Mouse (Mus musculus) intestine, embryonic 14.5 days (tissue): Measurements from ENCODE around the gene Nhsl1. TPM values are rescaled to one million over a fixed set of nuclear protein-coding genes. Genes with fewer than 3 reads are reported as not detected.
A peak's percentile ranks its signal among the peaks of the same experiment; 100 is the strongest.
"Not testable (repeated sequence)": the region's sequence is repeated elsewhere in the genome, so short reads cannot be mapped to it uniquely, and the experiment has no call there.

ENCODE experiments used
- ATAC-seq: fragments of 200-750 bp; cut with Nextera tagmentation; replicated peaks from 2 replicates; pipeline ENCODE4 v1.8.0; 2017; ENCODE audit warnings: low read depth, moderate number of reproducible peaks, moderate TSS enrichment, moderate library complexity; ENCODE audit not compliant: low FRiP score, low TSS enrichment
- DNase-seq: peaks from one replicate; pipeline ENCODE4 v3.0.0-alpha.2; 2018; ENCODE audit warnings: low spot score
- H3K27ac ChIP-seq: fragments of 300-500 bp; sonication (generic); 2 replicates; pipeline ENCODE4 v1.5.1; 2014; ENCODE audit warnings: low read depth, mild to moderate bottlenecking, control low read depth
- H3K27me3 ChIP-seq: fragments of 300-500 bp; sonication (generic); replicated peaks from 2 replicates; pipeline ENCODE4 v1.6.1; 2014; ENCODE audit warnings: low read length, control low read depth; ENCODE audit not compliant: control insufficient read depth, insufficient read depth
- H3K36me3 ChIP-seq: fragments of 300-500 bp; sonication (generic); 2 replicates; pipeline ENCODE4 v1.6.1; 2014; ENCODE audit warnings: low read length, control low read depth; ENCODE audit not compliant: control insufficient read depth, insufficient read depth
- H3K4me1 ChIP-seq: fragments of 300-500 bp; sonication (generic); replicated peaks from 2 replicates; pipeline ENCODE4 v1.6.1; 2014; ENCODE audit warnings: low read length, control low read depth, mixed read lengths; ENCODE audit not compliant: control insufficient read depth, insufficient read depth
- H3K4me2 ChIP-seq: fragments of 300-500 bp; sonication (generic); 2 replicates; pipeline ENCODE4 v1.6.1; 2014; ENCODE audit warnings: low read length
- H3K4me3 ChIP-seq: fragments of 300-500 bp; sonication (generic); 2 replicates; pipeline ENCODE4 v1.5.1; 2014; ENCODE audit warnings: low read depth, low read length, control low read depth, mixed read lengths
- H3K9ac ChIP-seq: fragments of 300-500 bp; sonication (generic); 2 replicates; pipeline ENCODE4 v1.6.1; 2014; ENCODE audit warnings: mild to moderate bottlenecking, low read length
- H3K9me3 ChIP-seq: fragments of 300-500 bp; sonication (generic); 2 replicates; pipeline ENCODE4 v1.6.1; 2016; ENCODE audit warnings: low read length, control low read depth; ENCODE audit not compliant: control insufficient read depth
- WGBS: fragments of 180-500 bp; shearing (Covaris S2); extraction: QIAGEN DNeasy Blood & Tissue Kit; methylation state at CpG from one replicate; pipeline ENCODE4 v1.1.7; 2014; 5-methylcytosine and 5-hydroxymethylcytosine counted together
- polyA plus RNA-seq: library from polyadenylated mRNA; unstranded; fragments of >200 nt; fragmentation: Nextera tagmentation; extraction: Ambion mirVana; gene quantifications from 2 replicates; pipeline ENCODE4 v1.2.1, GENCODE M21; 2014

The Nhsl1 gene
- polyA plus RNA-seq, 1 experiment from 2014 or later: 10.6 TPM

DNA sequence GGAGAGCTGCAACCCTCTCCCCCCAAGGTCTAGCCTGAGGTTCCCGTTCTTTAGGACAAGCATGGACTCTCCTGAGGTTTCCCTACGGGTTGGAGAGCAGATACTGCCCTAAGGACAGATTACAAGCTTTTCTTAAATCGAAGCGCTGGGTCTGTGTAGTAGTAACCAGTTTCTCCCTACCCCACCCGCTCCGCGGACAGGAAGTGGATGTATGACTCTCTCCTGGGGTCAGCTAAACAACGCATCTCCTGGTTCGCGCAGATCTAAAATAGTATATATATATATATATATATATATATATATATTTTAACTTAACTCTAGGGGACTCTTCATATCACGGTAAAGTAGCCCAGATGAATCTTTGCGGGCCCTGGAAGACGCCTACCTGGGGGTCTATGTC lies 226.5 kb downstream of the Nhsl1 start:
- no peak for ATAC-seq
- H3K27me3 ChIP-seq: no peaks in the 10 kb centered on the region
- peak overlapping the region; percentile 58 for H3K4me2 ChIP-seq
- peak overlapping the region; percentile 49 for H3K4me3 ChIP-seq
- no peaks in the 10 kb centered on the region for H3K9me3 ChIP-seq
- H3K4me1 ChIP-seq: peaks cover 4% of the 10 kb centered on the region
- H3K36me3 ChIP-seq: no peaks in the 10 kb centered on the region
- no peak overlapping the region for H3K27ac ChIP-seq
- WGBS: 5% methylated on average over 13 of the region's 13 CpGs
- no peak for DNase-seq
- H3K9ac ChIP-seq: peak overlapping the region; percentile 50

GRCm38 (mm10) chr10:18545813-18546235 lies 227.0 kb downstream of the Nhsl1 start, which contains the start of gene Hebp2:
Gene Hebp2 (minus strand): TSS chr10:18546076.
- H3K27ac ChIP-seq: no peak within 1 kb of the TSS
- ATAC-seq: peak; percentile 88
- peak within 1 kb of the TSS; percentile 50 for H3K9ac ChIP-seq
- peak; percentile 91 for DNase-seq
- no peaks in the 10 kb centered on the region for H3K36me3 ChIP-seq
- peak within 1 kb of the TSS; percentile 58 for H3K4me2 ChIP-seq
- no peaks in the 10 kb centered on the region for H3K27me3 ChIP-seq
- 1% methylated on average over 22 of the region's 22 CpGs for WGBS
- peaks cover 4% of the 10 kb centered on the region for H3K4me1 ChIP-seq
- no peaks in the 10 kb centered on the region for H3K9me3 ChIP-seq
- peak within 1 kb of the TSS; percentile 49 for H3K4me3 ChIP-seq

- H3K4me2 ChIP-seq: no peak overlapping the region
- H3K4me3 ChIP-seq: no peak overlapping the region
- no peaks in the 10 kb centered on the region for H3K27me3 ChIP-seq
- H3K4me1 ChIP-seq: peaks cover 4% of the 10 kb centered on the region
- 86% methylated on average over 4 of the region's 4 CpGs for WGBS
- H3K36me3 ChIP-seq: no peaks in the 10 kb centered on the region
- DNase-seq (no peak), ATAC-seq (no peak)
- H3K9me3 ChIP-seq: no peaks in the 10 kb centered on the region
- H3K9ac ChIP-seq: no peak overlapping the region
- no peak overlapping the region for H3K27ac ChIP-seq
These were observed 228.6 kb downstream of the Nhsl1 start for GRCm38 (mm10) chr10:18547381-18547780.

DNA sequence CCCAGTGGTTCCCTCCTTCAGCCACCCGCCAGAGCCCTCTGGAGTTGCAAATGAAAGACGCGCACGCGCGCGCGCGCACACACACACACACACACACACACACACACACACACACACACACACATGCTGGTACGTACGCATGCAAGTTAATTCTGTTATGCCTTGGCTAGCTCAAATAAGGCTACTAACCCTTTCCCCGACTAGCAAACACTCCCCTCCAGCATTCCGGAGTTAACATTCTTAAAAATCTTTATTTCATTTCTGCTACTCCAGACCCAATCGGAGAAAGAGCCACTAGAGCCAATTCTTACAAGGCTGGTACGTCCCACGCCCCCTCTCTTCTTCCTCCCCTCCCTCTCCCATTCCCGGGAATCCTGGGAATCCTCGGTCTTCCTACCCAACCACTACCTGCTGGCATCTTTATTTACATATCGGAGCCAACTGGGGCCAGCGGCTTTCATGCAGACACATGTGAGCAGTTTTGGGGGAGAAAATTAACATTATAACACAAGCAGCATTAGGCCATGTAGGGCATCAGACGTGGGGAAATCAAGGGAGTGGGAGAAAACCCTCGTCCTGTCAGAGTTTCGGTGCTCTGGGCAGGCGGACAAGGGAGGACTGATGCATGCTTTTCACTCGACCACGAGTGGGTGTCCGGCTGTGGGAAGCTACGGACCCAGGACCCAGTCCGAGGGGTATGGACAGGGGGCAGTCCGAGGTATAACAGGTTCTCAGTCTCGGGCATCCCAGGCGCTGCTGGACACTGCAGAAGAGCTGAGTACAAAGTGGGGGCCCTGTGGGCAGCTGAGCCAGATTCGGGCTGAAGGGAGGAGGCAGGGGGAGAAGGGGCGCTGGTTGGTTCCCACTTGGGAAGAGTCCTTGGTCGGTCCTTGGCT lies 230.8 kb downstream of the Nhsl1 start:
- H3K36me3 ChIP-seq: no peaks in the 10 kb centered on the region
- no peak for DNase-seq
- H3K9me3 ChIP-seq: no peaks in the 10 kb centered on the region
- H3K4me3 ChIP-seq: peak overlapping the region; percentile 42
- no peak for ATAC-seq
- no peaks in the 10 kb centered on the region for H3K27me3 ChIP-seq
- H3K4me1 ChIP-seq: peaks cover 4% of the 10 kb centered on the region
- 8% methylated on average over 35 of the region's 35 CpGs for WGBS
- peak overlapping the region; percentile 8; the same call in 1 of the 2 replicates for H3K9ac ChIP-seq
- peak overlapping the region; percentile 70 for H3K4me2 ChIP-seq
- H3K27ac ChIP-seq: no peak overlapping the region

DNA sequence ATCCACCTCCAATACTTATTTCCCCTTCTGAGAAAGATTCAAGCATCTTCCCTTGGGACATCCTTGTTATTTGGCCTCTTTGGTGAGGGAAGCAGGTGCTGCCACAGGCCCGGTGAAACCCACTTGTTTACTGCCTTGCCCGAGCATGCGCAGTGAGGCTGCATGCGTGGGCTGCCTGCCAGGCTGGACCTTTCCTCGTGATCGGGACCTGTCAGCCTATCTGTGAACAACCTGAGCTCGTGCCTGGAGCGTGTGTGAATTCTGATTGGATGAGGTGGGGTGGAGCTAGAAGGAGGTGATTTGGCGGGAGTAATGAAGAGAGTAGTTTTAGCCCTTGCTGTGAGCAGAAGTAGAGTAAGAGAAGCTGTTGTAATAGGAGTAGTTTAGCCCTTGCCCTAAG lies 240.3 kb downstream of the Nhsl1 start:
- H3K9ac ChIP-seq, H3K4me3 ChIP-seq, H3K36me3 ChIP-seq, H3K9me3 ChIP-seq, ATAC-seq, H3K4me2 ChIP-seq, H3K27ac ChIP-seq, DNase-seq, H3K4me1 ChIP-seq, H3K27me3 ChIP-seq: not testable (repeated sequence)
- 85% methylated on average over 9 of the region's 9 CpGs for WGBS

DNA sequence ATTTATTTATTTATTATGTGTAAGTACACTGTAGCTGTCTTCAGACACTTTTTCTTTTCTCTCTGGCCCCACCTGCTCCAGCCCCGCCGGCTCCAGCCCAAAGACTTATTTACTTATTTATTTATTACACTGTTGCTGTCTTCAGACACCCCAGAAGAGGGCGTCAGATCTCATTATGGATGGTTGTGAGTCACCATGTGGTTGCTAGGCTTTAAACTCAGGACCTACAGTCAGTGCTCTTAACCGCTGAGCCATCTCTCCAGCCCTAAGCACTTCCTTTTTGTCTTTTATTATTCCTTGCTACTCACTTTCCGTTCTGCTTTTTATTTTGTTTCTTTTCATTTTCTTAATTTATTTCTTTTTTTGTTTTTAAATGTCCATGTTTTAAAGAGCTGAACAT lies 242.7 kb downstream of the Nhsl1 start:
- Histone ChIP-seq H3K9me3 (no peaks in the 10 kb centered on the region), H3K27me3 (no peaks in the 10 kb centered on the region), H3K4me1 (no peaks in the 10 kb centered on the region), H3K4me2 (no peak overlapping the region), H3K36me3 (no peaks in the 10 kb centered on the region), H3K27ac (no peak overlapping the region), H3K9ac (no peak overlapping the region), H3K4me3 (no peak overlapping the region)
- WGBS: 49% methylated on average over 5 of the region's 5 CpGs
- ATAC-seq (no peak), DNase-seq (no peak)

DNA sequence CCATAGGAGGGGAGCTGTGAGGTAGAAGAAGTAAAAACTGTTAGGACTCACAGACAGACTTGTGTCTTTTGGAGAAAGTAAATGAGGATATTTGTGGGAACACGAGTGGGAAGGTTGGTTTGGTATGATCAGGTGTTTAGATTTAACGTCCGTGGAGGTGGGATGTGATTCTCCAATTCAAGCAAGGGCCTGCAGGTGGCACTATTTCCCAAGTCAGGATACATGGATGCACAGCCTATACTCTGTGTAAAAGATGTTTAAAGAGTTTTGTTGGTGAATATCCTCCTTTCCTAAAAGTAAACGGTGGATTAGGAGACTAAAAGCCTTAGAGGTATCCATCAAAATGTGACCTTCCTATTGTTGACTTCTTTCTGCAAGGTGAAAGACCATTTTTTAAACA lies 244.2 kb downstream of the Nhsl1 start:
- Histone ChIP-seq H3K36me3 (no peaks in the 10 kb centered on the region), H3K4me3 (no peak overlapping the region), H3K9me3 (no peaks in the 10 kb centered on the region), H3K4me2 (no peak overlapping the region), H3K27me3 (no peaks in the 10 kb centered on the region), H3K4me1 (no peaks in the 10 kb centered on the region), H3K9ac (no peak overlapping the region), H3K27ac (no peak overlapping the region)
- ATAC-seq: no peak
- 4% methylated on average over 4 of the region's 4 CpGs for WGBS
- DNase-seq: peak; percentile 79

DNA sequence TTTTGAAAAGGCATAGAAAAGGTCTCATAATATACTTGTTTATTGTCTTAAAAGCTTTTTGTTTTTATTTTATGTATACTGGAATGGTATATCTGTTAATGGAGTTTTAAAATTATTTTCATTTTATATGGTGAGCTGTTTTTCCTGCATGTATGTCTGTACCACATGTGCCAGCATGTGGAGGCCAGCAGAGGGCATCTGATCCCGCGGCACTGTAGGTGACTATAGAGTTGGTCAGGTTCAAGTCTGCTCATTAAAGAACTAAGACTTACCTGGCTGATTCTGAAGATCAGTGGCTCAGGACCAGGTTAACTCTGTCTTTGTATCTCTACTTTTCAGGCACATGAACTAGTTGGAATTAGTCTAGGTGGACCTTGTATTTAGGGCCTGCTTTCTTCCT lies 253.8 kb downstream of the Nhsl1 start:
- Histone ChIP-seq H3K4me1 (no peaks in the 10 kb centered on the region), H3K27me3 (no peaks in the 10 kb centered on the region), H3K9me3 (no peaks in the 10 kb centered on the region), H3K36me3 (no peaks in the 10 kb centered on the region), H3K9ac (no peak overlapping the region), H3K27ac (no peak overlapping the region), H3K4me3 (no peak overlapping the region), H3K4me2 (no peak overlapping the region)
- 60% methylated on average over 2 of the region's 2 CpGs for WGBS
- ATAC-seq: no peak
- no peak for DNase-seq
